Mouse (Mus musculus): ENCODE data around the gene Fut1. TPM values are rescaled to one million over a fixed set of nuclear protein-coding genes. Genes with fewer than 3 reads are reported as not detected.
A peak's percentile ranks its signal among the peaks of the same experiment; 100 is the strongest.

Fut1 gene
- 0.56 and 0.61 TPM in 2 replicates for polyA plus RNA-seq (2016; fragmentation: Nextera tagmentation; extraction: Ambion mirVana)

DNA sequence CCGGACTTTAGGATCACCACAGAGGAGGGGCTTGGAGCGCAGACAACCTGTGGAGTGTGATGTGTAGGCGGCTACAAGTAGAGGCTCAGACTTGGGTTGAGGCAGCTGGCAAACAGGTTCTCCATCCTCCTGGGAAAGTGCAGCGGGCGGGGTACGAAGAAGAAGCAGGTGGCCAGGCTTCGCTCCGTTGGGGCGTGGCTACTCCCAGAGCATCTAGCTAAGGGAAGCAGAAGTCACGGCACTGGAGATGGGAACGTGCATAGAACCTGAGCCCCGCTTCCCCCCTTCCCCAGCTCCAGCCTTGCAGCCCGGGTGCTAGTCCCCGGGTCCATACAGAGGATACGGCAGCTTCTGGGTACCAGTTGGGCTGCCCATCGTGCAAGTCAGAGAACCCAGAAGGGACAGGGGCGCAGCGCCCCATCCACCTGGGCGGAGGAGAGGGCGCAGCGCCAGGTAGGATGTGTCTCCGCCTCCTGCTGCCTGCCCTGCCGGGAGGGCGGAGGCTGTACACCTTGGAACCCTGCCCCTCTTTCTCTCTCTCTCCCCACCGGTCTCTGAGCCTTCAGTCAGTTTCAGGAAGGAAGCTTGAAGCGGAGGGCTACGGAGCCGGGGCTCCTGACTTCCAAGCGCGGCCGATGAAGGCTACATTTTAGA, at the start of gene Fut1:
Fut1 (plus strand) TSS at position 248 of the 654 bp plus-strand sequence.
- Histone ChIP-seq H3K9ac (peak within 1 kb of the TSS; percentile 25; the same call in 1 of the 2 replicates), H3K27ac (peak within 1 kb of the TSS; percentile 57; the same call in 1 of the 2 replicates), H3K4me1 (peaks cover 16% of the 10 kb centered on the region), H3K9me3 (no peaks in the 10 kb centered on the region), H3K4me2 (replicated peaks) (peak within 1 kb of the TSS; percentile 45), H3K4me3 (peak within 1 kb of the TSS; percentile 26), H3K36me3 (no peaks in the 10 kb centered on the region), H3K27me3 (peaks cover 48% of the 10 kb centered on the region)
- 4% methylated on average over 31 of the region's 31 CpGs for WGBS
- 0 out of 2 replicates have a peak, but pooled peaks have one; percentile 13 for ATAC-seq (ENCODE audit: insufficient number of reproducible peaks, insufficient read depth, low FRiP score, low TSS enrichment)

DNA sequence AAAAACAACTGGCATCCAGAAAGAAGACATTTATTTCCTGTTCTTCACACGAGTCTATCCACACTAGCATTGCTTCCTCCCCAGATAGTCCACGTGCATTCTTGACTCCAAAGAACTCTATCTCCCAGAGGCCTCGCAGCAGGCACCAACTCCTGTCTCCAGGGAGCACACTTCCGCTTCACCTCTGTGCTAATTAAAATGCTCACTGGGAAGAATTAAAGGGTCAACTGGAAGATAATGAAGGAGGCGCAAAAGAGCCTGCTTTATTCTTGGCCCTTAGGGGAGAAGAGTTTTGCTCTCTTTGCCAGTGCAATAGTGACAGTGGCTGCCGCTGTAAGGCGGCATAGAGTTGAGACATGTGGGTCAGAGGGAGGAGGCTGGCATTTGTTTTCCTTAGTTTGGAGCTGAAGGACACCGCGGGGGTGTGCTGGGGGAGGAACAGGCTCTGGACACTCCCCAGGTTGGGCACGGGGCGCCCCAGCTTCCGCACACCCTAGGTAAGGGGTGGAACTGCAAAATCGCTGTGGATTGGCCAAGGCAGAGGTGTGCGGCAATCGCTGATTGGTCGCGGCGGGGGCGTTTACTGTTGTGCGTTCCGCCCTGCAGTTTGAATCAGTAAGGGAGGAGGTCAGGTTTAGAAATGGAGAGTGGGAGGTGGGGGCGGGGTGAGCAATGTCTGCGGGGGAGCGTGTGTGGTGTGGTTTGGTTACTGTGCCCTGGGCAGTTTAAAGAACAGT, 49.1 kb upstream of the Fut1 start:
- Histone ChIP-seq H3K36me3 (no peaks in the 10 kb centered on the region), H3K27me3 (no peaks in the 10 kb centered on the region), H3K4me1 (peaks cover 20% of the 10 kb centered on the region), H3K9ac (peak overlapping the region; percentile 21), H3K9me3 (no peaks in the 10 kb centered on the region), H3K4me3 (peak overlapping the region; percentile 42), H3K4me2 (replicated peaks) (peak overlapping the region; percentile 64), H3K27ac (peak overlapping the region; percentile 83)
- peak; percentile 95 for ATAC-seq (ENCODE audit: insufficient number of reproducible peaks, insufficient read depth, low FRiP score, low TSS enrichment)
- WGBS: under 1% methylated on average over 24 of the region's 24 CpGs

- 0 out of 2 replicates have a peak overlapping the region, but pooled peaks have one; percentile 21 for H3K9ac ChIP-seq
- 75% methylated on average over 10 of the region's 10 CpGs for WGBS
- peak overlapping the region; percentile 83 for H3K27ac ChIP-seq
- no peak for ATAC-seq (ENCODE audit: insufficient number of reproducible peaks, insufficient read depth, low FRiP score, low TSS enrichment)
- no peaks in the 10 kb centered on the region for H3K27me3 ChIP-seq
- H3K4me1 ChIP-seq: peaks cover 20% of the 10 kb centered on the region
- no peaks in the 10 kb centered on the region for H3K36me3 ChIP-seq
- peak overlapping the region; percentile 42 for H3K4me3 ChIP-seq
- H3K9me3 ChIP-seq: no peaks in the 10 kb centered on the region
- peak overlapping the region; percentile 64 for H3K4me2 ChIP-seq (replicated peaks)
These were observed 48.3 kb upstream of the Fut1 start for GRCm38 (mm10) chr7:45568601-45569473.

- Histone ChIP-seq H3K4me2 (replicated peaks) (peak within 1 kb of the TSS; percentile 70), H3K4me3 (peak within 1 kb of the TSS; percentile 76), H3K27ac (peak within 1 kb of the TSS; percentile 86), H3K36me3 (no peaks in the 10 kb centered on the region), H3K4me1 (peaks cover 20% of the 10 kb centered on the region), H3K27me3 (no peaks in the 10 kb centered on the region), H3K9me3 (no peaks in the 10 kb centered on the region), H3K9ac (peak within 1 kb of the TSS; percentile 83)
- 3% methylated on average over 42 of the region's 42 CpGs for WGBS
- 0 out of 2 replicates have a peak, but pooled peaks have one; percentile 48 for ATAC-seq (ENCODE audit: insufficient number of reproducible peaks, insufficient read depth, low FRiP score, low TSS enrichment)
These were observed 46.9 kb upstream of the Fut1 start, which contains the start of gene Bcat2 for GRCm38 (mm10) chr7:45570103-45570741. Gene Bcat2 (plus strand): TSS chr7:45570153.

DNA sequence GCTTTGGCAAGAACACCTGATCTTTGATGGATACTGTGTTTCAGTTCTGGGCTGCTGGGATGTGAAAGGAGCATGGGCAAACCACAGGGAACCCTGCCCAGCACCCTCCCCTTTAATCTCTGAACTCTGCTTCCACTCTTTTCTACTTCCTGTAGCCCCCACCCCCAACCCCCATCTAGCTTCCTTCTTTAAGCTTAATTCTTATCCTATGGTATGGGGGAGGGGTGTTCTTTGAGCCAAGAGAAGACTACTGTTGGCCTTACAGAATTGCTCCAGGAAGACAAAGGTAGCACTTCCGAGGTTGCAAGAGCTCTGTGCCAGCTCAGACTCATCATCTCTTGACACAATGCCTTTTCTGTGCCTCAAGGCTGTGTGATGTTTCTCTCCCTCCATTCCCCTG, 45.1 kb upstream of the Fut1 start:
- Histone ChIP-seq H3K27ac (no peak overlapping the region), H3K36me3 (peaks cover 11% of the 10 kb centered on the region), H3K4me1 (peaks cover 20% of the 10 kb centered on the region), H3K27me3 (no peaks in the 10 kb centered on the region), H3K4me2 (replicated peaks) (no peak overlapping the region), H3K4me3 (no peak overlapping the region), H3K9me3 (no peaks in the 10 kb centered on the region), H3K9ac (no peak overlapping the region)
- 19% methylated on average over 1 of the region's 1 CpGs for WGBS
- ATAC-seq (ENCODE audit: insufficient number of reproducible peaks, insufficient read depth, low FRiP score, low TSS enrichment): no peak

DNA sequence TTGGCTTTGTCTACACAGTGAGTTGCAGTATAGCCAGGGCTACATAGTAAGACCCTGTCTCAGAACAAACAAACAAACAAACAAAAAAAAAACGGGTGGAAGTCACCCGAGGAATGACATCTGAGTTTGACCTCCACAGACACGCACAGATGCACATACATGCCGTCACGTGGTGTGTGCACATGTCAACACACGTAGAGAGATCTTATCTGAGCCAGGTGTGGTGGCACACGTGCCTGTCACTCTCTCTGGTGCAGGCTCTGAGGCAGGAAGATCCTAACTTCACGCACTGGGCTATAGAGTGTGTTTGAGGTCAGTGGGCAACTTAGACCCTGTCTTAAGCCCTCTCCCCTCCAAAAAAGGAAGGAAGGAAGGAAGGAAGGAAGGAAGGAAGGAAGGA, 43.1 kb upstream of the Fut1 start:
- no peak overlapping the region for H3K9ac ChIP-seq
- no peak for ATAC-seq (ENCODE audit: insufficient number of reproducible peaks, insufficient read depth, low FRiP score, low TSS enrichment)
- no peak overlapping the region for H3K27ac ChIP-seq
- no peak overlapping the region for H3K4me2 ChIP-seq (replicated peaks)
- peaks cover 12% of the 10 kb centered on the region for H3K4me1 ChIP-seq
- WGBS: 79% methylated on average over 8 of the region's 8 CpGs
- peaks cover 24% of the 10 kb centered on the region for H3K36me3 ChIP-seq
- H3K9me3 ChIP-seq: no peaks in the 10 kb centered on the region
- H3K4me3 ChIP-seq: no peak overlapping the region
- no peaks in the 10 kb centered on the region for H3K27me3 ChIP-seq

GRCm38 (mm10) chr7:45574472-45575379, 42.4 kb upstream of the Fut1 start:
- Histone ChIP-seq H3K4me1 (peaks cover 12% of the 10 kb centered on the region), H3K4me2 (replicated peaks) (no peak overlapping the region), H3K9me3 (no peaks in the 10 kb centered on the region), H3K36me3 (peaks cover 24% of the 10 kb centered on the region), H3K27ac (no peak overlapping the region), H3K27me3 (no peaks in the 10 kb centered on the region), H3K4me3 (no peak overlapping the region), H3K9ac (no peak overlapping the region)
- ATAC-seq (ENCODE audit: insufficient number of reproducible peaks, insufficient read depth, low FRiP score, low TSS enrichment): no peak
- WGBS: 83% methylated on average over 15 of the region's 15 CpGs

- Histone ChIP-seq H3K36me3 (peaks cover 23% of the 10 kb centered on the region), H3K27ac (no peak overlapping the region), H3K4me2 (replicated peaks) (no peak overlapping the region), H3K4me1 (no peaks in the 10 kb centered on the region), H3K27me3 (no peaks in the 10 kb centered on the region), H3K4me3 (no peak overlapping the region), H3K9ac (no peak overlapping the region), H3K9me3 (no peaks in the 10 kb centered on the region)
- ATAC-seq (ENCODE audit: insufficient number of reproducible peaks, insufficient read depth, low FRiP score, low TSS enrichment): no peak
- 91% methylated on average over 6 of the region's 6 CpGs for WGBS
These were observed 31.2 kb upstream of the Fut1 start for GRCm38 (mm10) chr7:45585923-45586322.

- H3K36me3 ChIP-seq: peaks cover 23% of the 10 kb centered on the region
- H3K27me3 ChIP-seq: no peaks in the 10 kb centered on the region
- no peak overlapping the region for H3K27ac ChIP-seq
- H3K4me2 ChIP-seq (replicated peaks): no peak overlapping the region
- no peak overlapping the region for H3K9ac ChIP-seq
- no peak for ATAC-seq (ENCODE audit: insufficient number of reproducible peaks, insufficient read depth, low FRiP score, low TSS enrichment)
- 92% methylated on average over 23 of the region's 23 CpGs for WGBS
- H3K4me1 ChIP-seq: no peaks in the 10 kb centered on the region
- H3K4me3 ChIP-seq: no peak overlapping the region
- H3K9me3 ChIP-seq: no peaks in the 10 kb centered on the region
These were observed 29.2 kb upstream of the Fut1 start for GRCm38 (mm10) chr7:45587631-45588592.

Data from embryonic facial prominence, embryonic 12.5 days (tissue).